ENCODE assay signal across 12 mouse cellular contexts in the genomic region with DNA sequence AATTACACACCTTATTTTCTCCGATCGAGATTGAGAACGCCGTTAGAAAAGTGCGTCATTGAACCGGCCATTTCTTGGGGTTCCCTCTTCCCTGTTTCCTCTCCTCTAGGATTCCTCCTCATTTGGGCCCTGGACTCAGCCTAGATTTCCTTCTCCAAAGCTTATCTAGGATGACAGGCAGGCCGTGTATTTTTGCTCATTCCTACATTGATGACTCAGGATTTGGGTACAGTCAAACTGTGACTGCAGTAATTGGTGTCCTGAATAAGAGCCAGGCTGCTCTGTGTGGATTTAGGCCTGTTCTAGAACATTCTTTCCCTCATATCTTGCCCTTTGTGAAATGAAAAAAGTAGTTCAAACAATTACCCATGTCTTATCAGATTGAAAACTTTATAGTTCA. TPM values are rescaled to one million over a fixed set of nuclear protein-coding genes. Genes with fewer than 3 reads are reported as not detected.
DNase-seq lines count a peak whose midpoint lies in the region; TF ChIP-seq lines count a peak whose summit lies in the region.
"Had no signal": no experiment of that assay in that cellular context is flagged by ENCODE, and none has a peak within 500 bp of the region (broad histone marks: within the 10 kb centered on the region; RNA-seq: fewer than 3 reads in every experiment).

No protein-coding gene starts in this region.

- TF ChIP-seq EP300 in heart, adult 2 months (IDR thresholded peaks at IDR 0.05; ENCODE audit: insufficient read depth, low read depth, low read length), result no peak

- H3K9ac ChIP-seq in heart, adult 2 months (ENCODE audit: low read depth, low read length), result no peak overlapping the region; the same call in none of the 2 replicates

- intact Hi-C loops in heart, adult 2 months (cut with DNase I), result loop anchor here (2.0 to 10.0 kb wide), 3 partner anchors 21 to 355 kb away; a partner anchor contains a TSS

- no peak for DNase-seq in heart, adult 2 months
- DNase-seq in heart, postnatal 4 days, result no peak
- DNase-seq in urinary bladder, postnatal 14 days (ENCODE audit: low spot score), result peak; percentile 24
- DNase-seq in urinary bladder, postnatal 25 days (ENCODE audit: low spot score), result no peak
- DNase-seq in induced T-regulatory cell, adult 2 months (ENCODE audit: low read depth), result peak; percentile 10
- no peak for DNase-seq in layer of hippocampus, adult 11-12 months (ENCODE audit: low spot score)
- no peak for DNase-seq in right cerebral cortex, postnatal 10 days (ENCODE audit: low spot score in 2 of 2)
- DNase-seq in B cell, adult 2 months, result no peak

- peaks cover 5% of the 10 kb centered on the region for H3K4me1 ChIP-seq in heart, adult 2 months (ENCODE audit: control insufficient read depth, insufficient read depth, low read length)

- no peak for TF ChIP-seq POLR2A in heart, adult 2 months (IDR thresholded peaks at IDR 0.05; ENCODE audit: insufficient read depth, low read depth, low read length)

- H3K36me3 ChIP-seq in heart, adult 2 months (ENCODE audit: control insufficient read depth, insufficient read depth, low read length), result peaks cover 2% of the 10 kb centered on the region

- no peak for TF ChIP-seq CTCF in heart, adult 2 months (IDR thresholded peaks at IDR 0.05)

- no peak overlapping the region for H3K4me3 ChIP-seq in heart, adult 2 months

- no peaks in the 10 kb centered on the region; the same call in 1 of the 2 replicates for H3K79me2 ChIP-seq in heart, adult 2 months (replicated peaks; ENCODE audit: control insufficient read depth, insufficient read depth, low read length)

- peak overlapping the region; percentile 91; the same call in 1 of the 2 replicates for H3K27ac ChIP-seq in heart, adult 2 months

- 78% methylated on average over 7 of the region's 7 CpGs for WGBS in heart, adult 2 months

- no peaks in the 10 kb centered on the region for H3K27me3 ChIP-seq in heart, adult 2 months (ENCODE audit: control insufficient read depth, insufficient read depth, low read length)

RNA-seq across cellular contexts. Expression of a gene that starts 1.8 kb away (rescaled TPM):
- total RNA-seq in heart, adult 2 months (2021), result 10 to 100 TPM; 20.2 to 20.6 TPM
- polyA plus RNA-seq in heart, adult 2 months (2012; rRNA removed), result 21.6 and 45.2 TPM in 2 replicates
- total RNA-seq in heart, postnatal 4 days (2021), result 10 to 100 TPM; 17.0 to 18.5 TPM

RNA-seq across cellular contexts. Expression of a gene that starts 14.7 kb away (rescaled TPM):
- total RNA-seq in heart, adult 2 months (2021), result not detected
- not detected in 2 replicates for polyA plus RNA-seq in heart, adult 2 months (2012; rRNA removed)
- not detected for total RNA-seq in heart, postnatal 4 days (2021)
- total RNA-seq: G1E had no signal
- polyA plus RNA-seq: cerebellum, adult 2 months; G1E; gonadal fat pad, adult 2 months; limb, embryonic 11.5 days had no signal

RNA-seq across cellular contexts. Expression of a gene that starts 31.1 kb away (rescaled TPM):
- 10 to 100 TPM; 13.6 to 15.0 TPM for total RNA-seq in heart, adult 2 months (2021)
- 7.4 and 12.7 TPM in 2 replicates for polyA plus RNA-seq in heart, adult 2 months (2012; rRNA removed)
- total RNA-seq in heart, postnatal 4 days (2021), result 1 to 10 TPM; 4.9 TPM

RNA-seq across cellular contexts. Expression of a gene that starts 49.7 kb away (rescaled TPM):
- total RNA-seq in heart, adult 2 months (2021), result 10 to 100 TPM in 1 of 2 experiments, 1 to 10 TPM in 1; 9.8 to 10.5 TPM
- polyA plus RNA-seq in heart, adult 2 months (2012; rRNA removed), result 4.6 and 7.7 TPM in 2 replicates
- 10 to 100 TPM; 17.7 to 18.7 TPM for total RNA-seq in heart, postnatal 4 days (2021)

Comparison
In these comparisons a context has a peak if more than half of its experiments do, and no peak if none do; other contexts are left out.
1. DNase-seq: peak in urinary bladder, postnatal 14 days (single experiment) and induced T-regulatory cell, adult 2 months (single experiment); none in heart, adult 2 months (0 of 2), heart, postnatal 4 days (single experiment), urinary bladder, postnatal 25 days (single experiment), layer of hippocampus, adult 11-12 months (single experiment), right cerebral cortex, postnatal 10 days (0 of 2) and B cell, adult 2 months (0 of 2).